Mouse (Mus musculus) liver, embryonic 11.5 days (tissue): ENCODE data around the gene Abl2. TPM values are rescaled to one million over a fixed set of nuclear protein-coding genes. Genes with fewer than 3 reads are reported as not detected.
"Not testable (repeated sequence)": the region's sequence is repeated elsewhere in the genome, so short reads cannot be mapped to it uniquely, and the experiment has no call there.

Experiments
- ATAC-seq: fragments of 200-750 bp; cut with Nextera tagmentation; replicated peaks from 2 replicates; pipeline ENCODE4 v1.8.0; 2017; ENCODE audit warnings: moderate number of reproducible peaks, mild to moderate bottlenecking, moderate TSS enrichment, moderate library complexity; ENCODE audit not compliant: low FRiP score
- DNase-seq: peaks from one replicate; pipeline ENCODE4 v3.0.0-alpha.2; 2017; ENCODE audit warnings: low spot score
- H3K27ac ChIP-seq: fragments of 300-500 bp; sonication (generic); 2 replicates; pipeline ENCODE4 v1.5.1; 2014; ENCODE audit warnings: mild to moderate bottlenecking, low read depth, low read length, control low read depth
- H3K27me3 ChIP-seq: fragments of 300-500 bp; sonication (generic); replicated peaks from 2 replicates; pipeline ENCODE4 v1.6.1; 2014; ENCODE audit warnings: low read length, mixed read lengths; ENCODE audit not compliant: control insufficient read depth, insufficient read depth
- H3K36me3 ChIP-seq: fragments of 300-500 bp; sonication (generic); 2 replicates; pipeline ENCODE4 v1.6.1; 2014; ENCODE audit warnings: mild to moderate bottlenecking, low read length, moderate library complexity, mixed read lengths; ENCODE audit not compliant: control insufficient read depth, insufficient read depth
- H3K4me1 ChIP-seq: fragments of 300-500 bp; sonication (generic); replicated peaks from 2 replicates; pipeline ENCODE4 v1.6.1; 2014; ENCODE audit warnings: low read length, mixed read lengths; ENCODE audit not compliant: control insufficient read depth, insufficient read depth
- H3K4me2 ChIP-seq: fragments of 300-500 bp; sonication (generic); 2 replicates; pipeline ENCODE4 v1.6.1; 2014; ENCODE audit warnings: mild to moderate bottlenecking, control low read depth, moderate library complexity
- H3K4me3 ChIP-seq: fragments of 300-500 bp; sonication (generic); 2 replicates; pipeline ENCODE4 v1.5.1; 2014; ENCODE audit warnings: low read depth, low read length, control low read depth
- H3K9ac ChIP-seq: fragments of 300-500 bp; sonication (generic); 2 replicates; pipeline ENCODE4 v1.6.1; 2014; ENCODE audit warnings: low read depth, low read length, control low read depth
- H3K9me3 ChIP-seq: fragments of 300-500 bp; sonication (generic); 2 replicates; pipeline ENCODE4 v1.6.1; 2016; ENCODE audit warnings: low read length, inconsistent platforms, mixed read lengths; ENCODE audit not compliant: control insufficient read depth
- WGBS: fragments of 180-500 bp; shearing (Covaris S2); extraction: QIAGEN DNeasy Blood & Tissue Kit; methylation state at CpG from one replicate; pipeline ENCODE4 v1.1.7; 2014; 5-methylcytosine and 5-hydroxymethylcytosine counted together
- polyA plus RNA-seq: library from polyadenylated mRNA; unstranded; fragments of >200 nt; fragmentation: Nextera tagmentation; extraction: Ambion mirVana; gene quantifications from 2 replicates; pipeline ENCODE4 v1.2.1, GENCODE M21; 2014

Gene Abl2
- polyA plus RNA-seq, 1 experiment from 2014 or later, result 4.0 TPM

- H3K36me3 ChIP-seq, H3K27me3 ChIP-seq, H3K9ac ChIP-seq, DNase-seq, H3K4me3 ChIP-seq, ATAC-seq, H3K27ac ChIP-seq, H3K4me1 ChIP-seq, H3K9me3 ChIP-seq: not testable (repeated sequence)
- 69% methylated on average over 19 of the region's 21 CpGs for WGBS
- H3K4me2 ChIP-seq, result 0 out of 2 replicates have a peak overlapping the region, but pooled peaks have one; percentile 17
Observed at GRCm38 (mm10) chr1:156660660-156661236, 102.2 kb downstream of the Abl2 start.

- no peak overlapping the region for H3K9ac ChIP-seq
- no peak overlapping the region for H3K4me3 ChIP-seq
- H3K9me3 ChIP-seq, result no peaks in the 10 kb centered on the region
- no peaks in the 10 kb centered on the region for H3K36me3 ChIP-seq
- no peak for DNase-seq
- no peak for ATAC-seq
- WGBS, result 82% methylated on average over 8 of the region's 8 CpGs
- no peaks in the 10 kb centered on the region for H3K4me1 ChIP-seq
- H3K27ac ChIP-seq, result no peak overlapping the region
- H3K27me3 ChIP-seq, result no peaks in the 10 kb centered on the region
- H3K4me2 ChIP-seq, result no peak overlapping the region
Observed at GRCm38 (mm10) chr1:156665777-156666176, 107.2 kb downstream of the Abl2 start.

GRCm38 (mm10) chr1:156667141-156667926, 108.7 kb downstream of the Abl2 start:
- no peaks in the 10 kb centered on the region for H3K9me3 ChIP-seq
- H3K4me1 ChIP-seq, result no peaks in the 10 kb centered on the region
- no peak overlapping the region for H3K27ac ChIP-seq
- no peak overlapping the region for H3K4me3 ChIP-seq
- H3K27me3 ChIP-seq, result no peaks in the 10 kb centered on the region
- peak; percentile 60; the same call in 1 of the 2 replicates for ATAC-seq
- no peaks in the 10 kb centered on the region for H3K36me3 ChIP-seq
- 78% methylated on average over 23 of the region's 23 CpGs for WGBS
- H3K9ac ChIP-seq, result no peak overlapping the region
- no peak for DNase-seq
- H3K4me2 ChIP-seq, result no peak overlapping the region

- ATAC-seq (no peak), DNase-seq (no peak)
- Histone ChIP-seq H3K4me3 (no peak overlapping the region), H3K4me1 (no peaks in the 10 kb centered on the region; the same call in 1 of the 2 replicates), H3K9ac (no peak overlapping the region), H3K4me2 (no peak overlapping the region), H3K27ac (no peak overlapping the region), H3K9me3 (no peaks in the 10 kb centered on the region), H3K27me3 (no peaks in the 10 kb centered on the region), H3K36me3 (no peaks in the 10 kb centered on the region)
- WGBS, result 52% methylated on average over 5 of the region's 5 CpGs
Observed at GRCm38 (mm10) chr1:156668602-156669001, 110.0 kb downstream of the Abl2 start.

GRCm38 (mm10) chr1:156669208-156669983, 110.8 kb downstream of the Abl2 start:
- DNase-seq (no peak), ATAC-seq (no peak)
- Histone ChIP-seq H3K9ac (no peak overlapping the region), H3K36me3 (no peaks in the 10 kb centered on the region), H3K4me2 (no peak overlapping the region), H3K27ac (no peak overlapping the region), H3K9me3 (no peaks in the 10 kb centered on the region), H3K4me3 (no peak overlapping the region), H3K27me3 (no peaks in the 10 kb centered on the region), H3K4me1 (no peaks in the 10 kb centered on the region; the same call in 1 of the 2 replicates)
- 62% methylated on average over 11 of the region's 11 CpGs for WGBS

- Histone ChIP-seq H3K27me3 (no peaks in the 10 kb centered on the region), H3K4me3 (no peak overlapping the region), H3K36me3 (no peaks in the 10 kb centered on the region), H3K9me3 (no peaks in the 10 kb centered on the region), H3K4me1 (no peaks in the 10 kb centered on the region; the same call in 1 of the 2 replicates), H3K4me2 (no peak overlapping the region), H3K27ac (no peak overlapping the region), H3K9ac (no peak overlapping the region)
- WGBS, result 87% methylated on average over 3 of the region's 3 CpGs
- ATAC-seq, result no peak
- DNase-seq, result no peak
Observed at GRCm38 (mm10) chr1:156671921-156672320, 113.3 kb downstream of the Abl2 start.

- 13% methylated on average over 14 of the region's 14 CpGs for WGBS
- Histone ChIP-seq H3K4me3 (peak overlapping the region; percentile 66), H3K36me3 (no peaks in the 10 kb centered on the region), H3K4me1 (no peaks in the 10 kb centered on the region; the same call in 1 of the 2 replicates), H3K27ac (no peak overlapping the region), H3K4me2 (peak overlapping the region; percentile 100), H3K9me3 (no peaks in the 10 kb centered on the region), H3K27me3 (no peaks in the 10 kb centered on the region), H3K9ac (0 out of 2 replicates have a peak overlapping the region, but pooled peaks have one; percentile 57)
- DNase-seq, result no peak
- no peak for ATAC-seq
Observed at GRCm38 (mm10) chr1:156672720-156673475, 114.3 kb downstream of the Abl2 start.
